Mouse (Mus musculus): ENCODE measurements at regions not wholly inside any gene's neighbourhood (a gene's known extent, or its start where the extent isn't known, plus 50 kb on each side); places are given as distances from the start of the nearest gene placed in this dataset.

DNA sequence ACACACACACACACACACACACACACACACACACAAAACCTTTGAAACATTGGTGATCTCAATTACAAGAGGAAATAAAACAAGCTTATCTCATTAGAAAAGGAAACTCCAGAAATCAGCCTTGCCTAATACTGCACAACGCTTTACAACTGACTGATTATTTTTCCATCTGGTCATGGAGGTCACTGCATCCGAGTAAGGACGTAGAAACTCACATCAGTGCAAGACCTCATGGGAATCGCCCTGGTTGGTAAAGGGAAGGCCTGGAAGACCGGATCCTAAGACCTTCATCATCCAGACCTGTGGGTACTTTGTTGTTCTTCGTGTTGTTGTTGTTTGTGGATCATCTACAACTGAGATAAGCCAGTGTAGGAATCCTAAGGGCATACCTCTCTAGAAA is 77.8 kb upstream of the Sestd1 start:
- H3K27me3 ChIP-seq (ENCODE audit: control insufficient read depth, insufficient read depth, low read length) = no peaks in the 10 kb centered on the region
- no peaks in the 10 kb centered on the region for H3K79me2 ChIP-seq (replicated peaks; ENCODE audit: control insufficient read depth, insufficient read depth, low read length)
- H3K9ac ChIP-seq (ENCODE audit: low read depth, low read length) = no peak overlapping the region
- H3K36me3 ChIP-seq (ENCODE audit: control insufficient read depth, insufficient read depth, low read length) = no peaks in the 10 kb centered on the region
- H3K4me1 ChIP-seq (ENCODE audit: control insufficient read depth, insufficient read depth, low read length) = no peaks in the 10 kb centered on the region; the same call in 1 of the 2 replicates
- no peak overlapping the region for H3K4me3 ChIP-seq
- intact Hi-C loops (cut with DNase I) = loop anchor here (5.0 kb wide), 1 partner anchor 354 kb away; no protein-coding TSS in a partner anchor
- no peak overlapping the region for H3K27ac ChIP-seq
- WGBS = 33% methylated on average over 6 of the region's 6 CpGs
- no peak for DNase-seq
- TF ChIP-seq EP300 (IDR thresholded peaks at IDR 0.05; ENCODE audit: insufficient read depth, low read depth, low read length) (no peak), CTCF (IDR thresholded peaks at IDR 0.05) (no peak), POLR2A (IDR thresholded peaks at IDR 0.05; ENCODE audit: insufficient read depth, low read depth, low read length) (no peak)

DNA sequence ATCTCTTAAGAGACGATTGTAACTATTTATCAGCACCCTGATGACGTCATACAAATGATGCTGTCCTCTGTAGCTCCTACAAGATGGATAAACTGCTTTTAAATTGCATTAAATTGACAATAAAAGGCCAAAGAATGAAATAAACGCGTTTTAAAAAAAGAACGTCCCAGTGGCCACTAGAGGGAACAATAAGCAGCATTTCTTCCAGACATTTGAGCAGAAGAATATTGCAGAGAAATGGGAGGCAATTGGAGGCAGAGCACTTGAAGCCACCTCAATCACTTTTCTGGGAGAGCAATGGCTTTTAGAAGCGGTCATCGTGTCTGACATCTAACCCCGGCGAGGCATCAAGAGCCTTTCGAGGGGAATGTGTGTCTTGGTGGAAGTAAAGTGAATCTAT is 76.4 kb upstream of the Sestd1 start:
- Histone ChIP-seq H3K79me2 (replicated peaks; ENCODE audit: control insufficient read depth, insufficient read depth, low read length) (no peaks in the 10 kb centered on the region), H3K4me3 (no peak overlapping the region), H3K9ac (ENCODE audit: low read depth, low read length) (no peak overlapping the region), H3K36me3 (ENCODE audit: control insufficient read depth, insufficient read depth, low read length) (no peaks in the 10 kb centered on the region), H3K27me3 (ENCODE audit: control insufficient read depth, insufficient read depth, low read length) (no peaks in the 10 kb centered on the region), H3K27ac (no peak overlapping the region), H3K4me1 (ENCODE audit: control insufficient read depth, insufficient read depth, low read length) (no peaks in the 10 kb centered on the region; the same call in 1 of the 2 replicates)
- TF ChIP-seq CTCF (IDR thresholded peaks at IDR 0.05) (peak; percentile 61), POLR2A (IDR thresholded peaks at IDR 0.05; ENCODE audit: insufficient read depth, low read depth, low read length) (no peak)
- 71% methylated on average over 10 of the region's 10 CpGs for WGBS
- no peak for DNase-seq
- intact Hi-C loops (cut with DNase I) = loop anchor here (5.0 kb wide), 1 partner anchor 356 kb away; no protein-coding TSS in a partner anchor

DNA sequence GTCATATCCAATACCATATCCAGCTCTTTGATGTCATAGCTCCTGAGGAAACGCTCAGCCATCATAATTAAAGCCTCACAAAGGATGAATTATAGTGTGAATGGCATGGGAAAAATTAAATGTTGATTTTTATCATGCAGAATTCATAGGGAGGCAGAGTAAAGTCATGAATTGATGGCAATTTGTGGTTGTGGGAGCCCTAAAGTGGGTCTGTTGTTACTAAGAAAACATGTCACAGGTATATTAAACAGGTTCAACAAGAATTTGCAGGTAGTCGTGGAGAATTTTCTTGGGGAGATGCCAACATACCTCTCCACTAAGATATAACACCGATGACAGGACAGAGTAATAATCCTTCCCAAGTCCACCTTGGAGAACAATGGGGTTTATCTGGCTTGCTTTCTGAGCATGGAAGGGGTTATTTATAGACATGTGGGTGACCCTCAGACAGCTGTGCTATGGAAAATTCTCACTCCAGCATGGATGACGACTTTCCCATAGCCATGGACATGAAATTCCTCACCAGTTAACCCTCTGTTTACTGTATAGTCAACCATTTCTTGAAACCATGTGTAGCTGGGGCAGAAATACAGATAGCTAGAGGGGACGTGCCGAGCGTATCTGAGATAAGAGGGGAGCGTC is 71.7 kb upstream of the Sestd1 start:
- 40% methylated on average over 8 of the region's 8 CpGs for WGBS
- DNase-seq = no peak
- Histone ChIP-seq H3K27me3 (ENCODE audit: control insufficient read depth, insufficient read depth, low read length) (no peaks in the 10 kb centered on the region), H3K9ac (ENCODE audit: low read depth, low read length) (no peak overlapping the region), H3K27ac (no peak overlapping the region), H3K4me1 (ENCODE audit: control insufficient read depth, insufficient read depth, low read length) (no peaks in the 10 kb centered on the region), H3K79me2 (replicated peaks; ENCODE audit: control insufficient read depth, insufficient read depth, low read length) (no peaks in the 10 kb centered on the region), H3K4me3 (no peak overlapping the region), H3K36me3 (ENCODE audit: control insufficient read depth, insufficient read depth, low read length) (no peaks in the 10 kb centered on the region)
- intact Hi-C loops (cut with DNase I) = no loop called here
- TF ChIP-seq POLR2A (IDR thresholded peaks at IDR 0.05; ENCODE audit: insufficient read depth, low read depth, low read length) = no peak
- no peak for TF ChIP-seq EP300 (IDR thresholded peaks at IDR 0.05; ENCODE audit: insufficient read depth, low read depth, low read length)
- TF ChIP-seq CTCF (IDR thresholded peaks at IDR 0.05) = no peak

DNA sequence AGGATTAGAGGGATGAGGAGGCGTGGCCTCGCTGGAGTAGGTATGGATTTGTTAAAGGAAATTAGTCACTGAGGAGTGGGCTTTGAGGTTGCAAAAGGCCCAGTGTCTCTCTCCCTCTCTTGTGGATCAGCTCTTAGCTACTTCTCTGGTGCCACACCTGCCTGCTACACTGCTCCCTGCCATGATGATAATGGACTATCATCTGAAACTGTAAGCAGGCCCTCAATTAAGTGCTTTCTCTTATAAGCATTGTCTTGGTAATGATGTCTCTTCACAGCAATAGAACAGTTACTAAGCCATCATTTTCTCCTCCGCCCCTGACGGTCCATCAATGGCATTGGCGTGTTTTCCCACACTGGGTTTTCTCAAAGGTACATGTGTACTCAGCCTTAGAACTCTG is 66.6 kb upstream of the Sestd1 start:
- Histone ChIP-seq H3K27me3 (ENCODE audit: control insufficient read depth, insufficient read depth, low read length) (no peaks in the 10 kb centered on the region), H3K4me3 (no peak overlapping the region), H3K9ac (ENCODE audit: low read depth, low read length) (no peak overlapping the region), H3K79me2 (replicated peaks; ENCODE audit: control insufficient read depth, insufficient read depth, low read length) (no peaks in the 10 kb centered on the region), H3K4me1 (ENCODE audit: control insufficient read depth, insufficient read depth, low read length) (no peaks in the 10 kb centered on the region), H3K27ac (no peak overlapping the region), H3K36me3 (ENCODE audit: control insufficient read depth, insufficient read depth, low read length) (no peaks in the 10 kb centered on the region)
- TF ChIP-seq EP300 (IDR thresholded peaks at IDR 0.05; ENCODE audit: insufficient read depth, low read depth, low read length) (no peak), CTCF (IDR thresholded peaks at IDR 0.05) (no peak), POLR2A (IDR thresholded peaks at IDR 0.05; ENCODE audit: insufficient read depth, low read depth, low read length) (no peak)
- DNase-seq = no peak
- intact Hi-C loops (cut with DNase I) = loop anchor here (10.0 kb wide), 1 partner anchor 282 kb away; no protein-coding TSS in a partner anchor
- 94% methylated on average over 5 of the region's 5 CpGs for WGBS

DNA sequence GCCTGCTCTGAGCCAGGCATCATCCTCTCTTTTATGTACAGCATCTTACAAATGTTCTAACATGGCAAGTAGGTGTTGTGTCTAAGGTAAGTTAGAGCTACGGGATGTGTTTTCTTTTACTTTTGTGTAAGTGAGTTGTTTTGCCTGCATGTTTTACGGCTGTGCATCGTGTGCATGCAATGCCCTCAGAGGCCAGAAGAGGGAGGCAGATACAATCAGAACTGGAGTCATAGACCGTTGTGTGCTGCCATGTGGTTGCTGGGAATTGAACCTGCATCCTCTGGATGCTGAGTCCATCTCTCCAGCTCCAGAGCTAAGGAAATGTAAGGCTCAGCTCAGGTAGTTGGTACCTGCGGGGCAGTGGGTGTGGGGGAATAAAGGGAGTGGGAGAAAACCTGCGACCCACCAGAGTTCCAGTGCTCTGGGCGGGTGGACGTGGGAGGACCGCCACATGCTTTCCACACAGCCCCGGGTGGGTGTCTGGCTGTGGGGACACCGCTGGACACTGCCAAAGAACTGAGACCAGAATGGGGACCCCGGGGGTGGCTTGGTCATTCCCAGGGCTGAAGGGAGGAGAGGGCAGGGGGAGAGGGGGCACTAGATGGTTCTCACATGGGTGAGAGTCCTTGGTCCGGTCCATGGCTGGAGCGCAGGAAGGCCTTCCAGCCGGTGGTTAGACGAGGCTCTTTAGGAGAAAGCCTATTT is 63.5 kb upstream of the Sestd1 start:
- Histone ChIP-seq H3K27me3 (ENCODE audit: control insufficient read depth, insufficient read depth, low read length) (no peaks in the 10 kb centered on the region), H3K79me2 (replicated peaks; ENCODE audit: control insufficient read depth, insufficient read depth, low read length) (no peaks in the 10 kb centered on the region), H3K27ac (no peak overlapping the region), H3K4me3 (no peak overlapping the region), H3K4me1 (ENCODE audit: control insufficient read depth, insufficient read depth, low read length) (no peaks in the 10 kb centered on the region; the same call in 1 of the 2 replicates), H3K9ac (ENCODE audit: low read depth, low read length) (no peak overlapping the region), H3K36me3 (ENCODE audit: control insufficient read depth, insufficient read depth, low read length) (no peaks in the 10 kb centered on the region)
- intact Hi-C loops (cut with DNase I) = loop anchor here (2.0 to 10.0 kb wide), 5 partner anchors 35 to 373 kb away; no protein-coding TSS in a partner anchor
- no peak for DNase-seq
- no peak for TF ChIP-seq POLR2A (IDR thresholded peaks at IDR 0.05; ENCODE audit: insufficient read depth, low read depth, low read length)
- TF ChIP-seq EP300 (IDR thresholded peaks at IDR 0.05; ENCODE audit: insufficient read depth, low read depth, low read length) = no peak
- TF ChIP-seq CTCF (IDR thresholded peaks at IDR 0.05) = peak; percentile 60
- WGBS = 93% methylated on average over 16 of the region's 16 CpGs

DNA sequence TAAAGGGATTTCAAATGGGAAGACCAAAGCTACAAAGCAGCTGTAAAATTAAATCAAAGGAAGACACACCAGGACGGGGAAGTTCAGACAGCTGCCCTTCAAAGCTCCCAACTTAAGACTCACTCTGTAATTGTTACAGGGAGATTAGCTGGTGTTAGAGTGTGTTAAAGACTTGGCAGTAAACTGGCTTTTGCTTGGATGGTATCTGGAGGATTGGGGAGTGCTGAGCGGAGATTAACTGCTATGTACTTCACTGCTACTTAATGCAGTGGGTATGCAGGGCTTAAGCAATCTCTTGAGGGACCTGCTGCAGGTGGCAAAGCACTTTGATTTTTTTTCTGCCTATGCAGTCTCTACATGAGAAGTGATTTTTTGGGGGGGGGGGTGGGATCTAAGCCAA is 62.0 kb upstream of the Sestd1 start:
- Histone ChIP-seq H3K9ac (ENCODE audit: low read depth, low read length) (peak overlapping the region; percentile 29; the same call in 1 of the 2 replicates), H3K4me3 (no peak overlapping the region; the same call in 1 of the 2 replicates), H3K4me1 (ENCODE audit: control insufficient read depth, insufficient read depth, low read length) (no peaks in the 10 kb centered on the region; the same call in 1 of the 2 replicates), H3K27me3 (ENCODE audit: control insufficient read depth, insufficient read depth, low read length) (no peaks in the 10 kb centered on the region), H3K27ac (no peak overlapping the region), H3K79me2 (replicated peaks; ENCODE audit: control insufficient read depth, insufficient read depth, low read length) (no peaks in the 10 kb centered on the region), H3K36me3 (ENCODE audit: control insufficient read depth, insufficient read depth, low read length) (no peaks in the 10 kb centered on the region)
- WGBS = 29% methylated on average over 2 of the region's 2 CpGs
- no peak for DNase-seq
- intact Hi-C loops (cut with DNase I) = loop anchor here (1.0 to 10.0 kb wide), 6 partner anchors 34 to 372 kb away; no protein-coding TSS in a partner anchor
- TF ChIP-seq EP300 (IDR thresholded peaks at IDR 0.05; ENCODE audit: insufficient read depth, low read depth, low read length) = no peak
